Mouse (Mus musculus) hindbrain, embryonic 12.5 days (tissue): Measurements from ENCODE around the gene Prss21. TPM values are rescaled to one million over a fixed set of nuclear protein-coding genes. Genes with fewer than 3 reads are reported as not detected.
A peak's percentile ranks its signal among the peaks of the same experiment; 100 is the strongest.

Source experiments
- ATAC-seq: fragments of 200-750 bp; cut with Nextera tagmentation; 2 replicates; pipeline ENCODE4 v1.8.0; 2017; ENCODE audit warnings: moderate TSS enrichment; ENCODE audit not compliant: low FRiP score
- H3K27ac ChIP-seq: fragments of 300-500 bp; sonication (generic); 2 replicates; pipeline ENCODE4 v1.5.1; 2016; ENCODE audit warnings: mild to moderate bottlenecking
- H3K27me3 ChIP-seq: fragments of 300-500 bp; sonication (generic); 2 replicates; pipeline ENCODE4 v1.6.1; 2016; ENCODE audit warnings: mild to moderate bottlenecking
- H3K36me3 ChIP-seq: fragments of 300-500 bp; sonication (generic); 2 replicates; pipeline ENCODE4 v1.6.1; 2016; ENCODE audit warnings: mild to moderate bottlenecking
- H3K4me1 ChIP-seq: fragments of 300-500 bp; sonication (generic); 2 replicates; pipeline ENCODE4 v1.6.1; 2016
- H3K4me2 ChIP-seq: fragments of 300-500 bp; sonication (generic); replicated peaks from 2 replicates; pipeline ENCODE4 v1.6.1; 2016; ENCODE audit warnings: mild to moderate bottlenecking
- H3K4me3 ChIP-seq: fragments of 300-500 bp; sonication (generic); 2 replicates; pipeline ENCODE4 v1.5.1; 2016; ENCODE audit warnings: mild to moderate bottlenecking
- H3K9ac ChIP-seq: fragments of 300-500 bp; sonication (generic); 2 replicates; pipeline ENCODE4 v1.6.1; 2016; ENCODE audit warnings: mild to moderate bottlenecking, moderate library complexity
- H3K9me3 ChIP-seq: fragments of 300-500 bp; sonication (generic); replicated peaks from 2 replicates; pipeline ENCODE4 v1.6.1; 2016; ENCODE audit warnings: mild to moderate bottlenecking
- WGBS: fragments of 180-500 bp; shearing (Covaris S2); methylation state at CpG from one replicate; pipeline ENCODE4 v1.1.7; 2016; 5-methylcytosine and 5-hydroxymethylcytosine counted together
- polyA plus RNA-seq: library from polyadenylated mRNA; unstranded; fragments of >200 nt; fragmentation: Nextera tagmentation; extraction: Ambion mirVana; gene quantifications from 2 replicates; pipeline ENCODE4 v1.2.1, GENCODE M21; 2016

The Prss21 gene
- polyA plus RNA-seq, 1 experiment from 2014 or later = not detected

DNA sequence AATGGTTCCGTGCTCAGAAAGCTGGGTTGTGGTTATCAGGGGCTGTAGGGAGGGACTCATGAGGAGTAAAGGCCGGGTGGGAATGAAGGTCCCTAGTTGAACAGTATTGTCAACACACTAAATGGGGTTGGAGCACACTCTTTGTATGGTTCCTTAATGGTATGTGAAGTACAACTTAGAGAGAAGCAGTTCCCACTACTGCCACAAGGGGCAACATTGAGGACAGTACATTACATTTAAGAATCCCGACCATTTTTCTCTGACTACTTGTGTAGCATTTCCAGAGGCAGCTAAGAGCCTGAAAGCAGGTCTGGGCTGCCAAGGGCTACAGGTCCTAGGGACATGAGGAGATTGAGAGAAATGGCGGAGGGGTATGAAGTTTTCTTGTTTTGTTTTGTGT, 26.7 kb upstream of the Prss21 start:
- H3K4me2 ChIP-seq = no peak overlapping the region
- no peak for ATAC-seq
- H3K36me3 ChIP-seq = no peaks in the 10 kb centered on the region
- H3K27me3 ChIP-seq = peaks cover 16% of the 10 kb centered on the region
- H3K9me3 ChIP-seq = no peaks in the 10 kb centered on the region
- no peak overlapping the region for H3K27ac ChIP-seq
- no peak overlapping the region for H3K9ac ChIP-seq
- H3K4me3 ChIP-seq = no peak overlapping the region
- H3K4me1 ChIP-seq = peaks cover 5% of the 10 kb centered on the region; the same call in 1 of the 2 replicates
- WGBS = 27% methylated on average over 4 of the region's 4 CpGs

DNA sequence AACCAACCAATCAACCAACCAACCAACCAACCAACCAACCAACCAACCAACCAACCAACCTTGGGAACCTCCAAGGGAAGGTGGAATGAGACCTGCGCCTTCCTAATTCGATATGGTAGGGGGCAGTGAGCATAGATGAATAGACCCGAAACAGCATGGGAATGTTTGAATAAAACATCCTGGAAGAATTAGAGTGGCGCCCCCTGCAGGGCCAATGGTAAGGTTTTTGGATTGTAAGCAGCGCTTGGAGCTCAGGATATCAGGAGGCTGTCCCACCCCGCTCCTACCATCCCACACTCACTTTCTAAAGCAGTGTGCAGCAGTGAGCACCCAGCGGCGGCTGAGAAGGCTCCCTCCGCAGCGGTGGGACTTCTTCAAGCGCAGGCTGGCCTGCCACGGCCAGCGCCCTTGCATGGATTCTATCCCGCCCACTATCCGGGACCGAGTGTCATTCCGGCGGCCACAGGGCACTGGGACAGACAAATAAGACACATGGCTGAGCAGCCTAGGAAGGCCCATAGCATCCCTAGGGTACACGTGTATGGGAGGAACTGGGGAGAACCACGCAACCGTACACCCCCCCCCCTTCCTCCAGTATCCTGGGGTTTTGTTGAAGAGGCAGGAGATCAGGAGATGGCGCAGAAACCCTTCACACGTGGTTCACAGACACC, 24.6 kb upstream of the Prss21 start:
- Histone ChIP-seq H3K36me3 (no peaks in the 10 kb centered on the region), H3K9me3 (no peaks in the 10 kb centered on the region), H3K27me3 (0 out of 2 replicates have a peak, but pooled peaks cover 5% of the 10 kb centered on the region), H3K4me1 (peaks cover 5% of the 10 kb centered on the region; the same call in 1 of the 2 replicates), H3K4me3 (no peak overlapping the region), H3K27ac (no peak overlapping the region), H3K9ac (no peak overlapping the region), H3K4me2 (peak overlapping the region; percentile 38)
- 39% methylated on average over 23 of the region's 23 CpGs for WGBS
- ATAC-seq = peak; percentile 6; the same call in 1 of the 2 replicates

DNA sequence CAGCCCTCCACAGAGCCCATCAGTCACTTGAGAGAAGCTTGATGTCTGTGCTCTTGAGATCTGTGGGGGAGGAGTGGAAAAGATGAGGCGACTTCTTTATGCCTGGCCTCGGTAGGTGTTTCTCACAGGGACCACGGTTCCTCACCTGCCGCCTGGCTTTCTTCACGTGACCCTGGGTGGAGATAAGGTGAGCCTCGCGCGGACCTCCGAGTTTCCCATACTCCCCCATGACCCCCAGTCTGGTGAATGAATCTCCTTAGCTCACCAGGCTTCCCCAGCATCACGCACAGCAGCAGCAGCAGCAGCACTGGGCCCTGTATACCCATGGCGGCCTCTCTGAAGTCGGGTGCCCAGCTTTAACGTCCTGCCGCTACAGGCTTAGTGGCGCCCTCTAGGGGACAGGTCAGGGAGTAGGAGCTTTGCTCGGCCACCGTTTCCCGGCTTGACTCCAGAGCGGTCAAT, 24.0 kb upstream of the Prss21 start, which contains the start of the genes Prss32 and Prss41:
Prss32 (plus strand) TSS at position 44 of the 462 bp plus-strand sequence.
Prss41 (minus strand) TSS at position 361 of the 462 bp plus-strand sequence.
- H3K27me3 ChIP-seq = 0 out of 2 replicates have a peak, but pooled peaks cover 5% of the 10 kb centered on the region
- H3K9ac ChIP-seq = no peak within 1 kb of the TSS
- H3K4me1 ChIP-seq = peaks cover 5% of the 10 kb centered on the region; the same call in 1 of the 2 replicates
- H3K9me3 ChIP-seq = no peaks in the 10 kb centered on the region
- no peaks in the 10 kb centered on the region for H3K36me3 ChIP-seq
- peak within 1 kb of the TSS; percentile 38 for H3K4me2 ChIP-seq
- ATAC-seq = peak; percentile 43
- whole genome bisulfite sequencing = 18% methylated on average over 19 of the region's 19 CpGs
- H3K4me3 ChIP-seq = no peak within 1 kb of the TSS; the same call in 1 of the 2 replicates
- no peak within 1 kb of the TSS for H3K27ac ChIP-seq

DNA sequence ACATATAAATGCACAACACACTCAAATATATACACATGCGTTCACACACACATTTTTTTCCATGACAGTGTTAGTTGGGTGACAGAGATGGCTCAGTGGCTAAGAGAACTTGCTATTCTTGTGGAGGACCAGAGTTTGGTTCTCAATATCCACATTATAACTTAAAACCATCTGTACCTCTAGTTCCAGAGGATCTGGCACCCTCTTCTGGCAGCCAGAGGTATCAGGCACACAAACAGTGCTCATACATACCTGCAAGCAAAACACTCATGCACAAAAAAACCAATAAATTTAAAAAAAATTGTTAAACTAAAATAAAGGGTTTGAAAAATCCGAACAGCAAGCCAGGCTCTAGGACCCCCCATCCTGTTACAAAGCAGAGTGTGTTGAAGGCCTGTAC, 17.8 kb upstream of the Prss21 start:
- 62% methylated on average over 2 of the region's 2 CpGs for WGBS
- no peak overlapping the region for H3K27ac ChIP-seq
- no peak overlapping the region for H3K4me2 ChIP-seq
- no peaks in the 10 kb centered on the region for H3K4me1 ChIP-seq
- no peaks in the 10 kb centered on the region for H3K27me3 ChIP-seq
- no peak overlapping the region for H3K4me3 ChIP-seq
- no peaks in the 10 kb centered on the region for H3K36me3 ChIP-seq
- no peak overlapping the region for H3K9ac ChIP-seq
- no peaks in the 10 kb centered on the region for H3K9me3 ChIP-seq
- no peak for ATAC-seq

DNA sequence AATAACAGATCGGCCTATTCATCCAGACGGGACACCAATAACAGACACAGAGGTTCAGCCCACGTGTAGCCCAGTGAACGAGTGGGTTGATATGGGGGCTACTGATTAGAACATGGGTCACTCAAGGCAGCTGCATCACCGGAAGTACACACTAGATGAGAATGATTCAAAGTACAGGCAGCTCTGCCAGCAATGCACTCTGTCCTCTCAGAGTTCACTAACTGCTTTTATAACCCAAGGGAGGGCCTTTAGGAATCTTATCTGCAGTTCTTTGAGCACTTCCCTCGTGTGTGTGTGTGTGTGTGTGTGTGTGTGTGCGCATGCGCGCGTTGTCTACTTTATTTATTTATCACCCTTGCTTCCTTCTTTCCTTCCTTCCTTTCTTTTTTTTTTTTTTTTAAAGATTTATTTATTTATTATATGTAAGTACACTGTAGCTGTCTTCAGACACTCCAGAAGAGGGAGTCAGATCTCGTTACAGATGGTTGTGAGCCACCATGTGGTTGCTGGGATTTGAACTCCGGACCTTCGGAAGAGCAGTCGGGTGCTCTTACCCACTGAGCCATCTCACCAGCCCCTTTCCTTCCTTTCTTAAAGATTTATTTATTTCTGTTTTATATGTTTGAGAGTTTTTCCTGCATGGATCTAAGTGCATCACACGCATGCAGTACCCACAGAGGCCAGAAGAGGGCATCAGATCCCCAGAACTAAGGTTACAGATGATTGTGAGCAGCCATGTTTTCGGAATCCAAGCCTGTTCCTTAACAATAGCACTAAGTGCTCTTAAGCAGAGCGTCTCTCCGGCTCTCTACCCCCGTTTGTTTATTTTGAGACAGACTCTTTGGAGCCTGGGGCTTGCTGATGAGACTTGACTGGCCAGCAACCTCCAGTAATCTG, 16.8 kb upstream of the Prss21 start:
- ATAC-seq = peak; percentile 43; the same call in 1 of the 2 replicates
- 62% methylated on average over 19 of the region's 19 CpGs for WGBS
- H3K9me3 ChIP-seq = no peaks in the 10 kb centered on the region
- no peaks in the 10 kb centered on the region for H3K4me1 ChIP-seq
- no peaks in the 10 kb centered on the region for H3K36me3 ChIP-seq
- H3K27me3 ChIP-seq = no peaks in the 10 kb centered on the region
- no peak overlapping the region for H3K4me3 ChIP-seq
- H3K9ac ChIP-seq = no peak overlapping the region
- no peak overlapping the region for H3K27ac ChIP-seq
- no peak overlapping the region for H3K4me2 ChIP-seq

DNA sequence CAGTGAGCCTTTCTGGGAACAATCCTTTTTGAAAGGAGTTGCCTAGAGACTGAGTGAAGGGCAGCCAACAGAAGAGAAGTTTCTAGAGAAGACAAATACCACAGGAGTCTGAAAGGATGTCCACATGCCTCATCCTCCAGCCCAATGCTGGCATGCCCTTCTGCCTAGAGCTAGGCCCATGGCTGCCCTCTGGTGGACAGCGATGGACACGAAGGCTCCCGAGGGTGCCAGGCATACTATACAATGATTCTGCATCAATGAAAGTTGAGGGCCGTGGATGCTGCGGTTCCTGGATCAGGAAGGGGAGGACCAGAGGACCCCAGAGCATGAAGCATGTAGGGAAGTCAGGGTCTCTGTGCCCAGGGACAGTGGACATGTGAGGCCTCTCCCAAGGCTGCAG, 14.6 kb upstream of the Prss21 start:
- ATAC-seq = no peak
- Histone ChIP-seq H3K27me3 (no peaks in the 10 kb centered on the region), H3K27ac (no peak overlapping the region), H3K9me3 (no peaks in the 10 kb centered on the region), H3K4me1 (no peaks in the 10 kb centered on the region), H3K4me3 (no peak overlapping the region), H3K36me3 (no peaks in the 10 kb centered on the region), H3K9ac (no peak overlapping the region), H3K4me2 (no peak overlapping the region)
- 36% methylated on average over 5 of the region's 5 CpGs for WGBS

DNA sequence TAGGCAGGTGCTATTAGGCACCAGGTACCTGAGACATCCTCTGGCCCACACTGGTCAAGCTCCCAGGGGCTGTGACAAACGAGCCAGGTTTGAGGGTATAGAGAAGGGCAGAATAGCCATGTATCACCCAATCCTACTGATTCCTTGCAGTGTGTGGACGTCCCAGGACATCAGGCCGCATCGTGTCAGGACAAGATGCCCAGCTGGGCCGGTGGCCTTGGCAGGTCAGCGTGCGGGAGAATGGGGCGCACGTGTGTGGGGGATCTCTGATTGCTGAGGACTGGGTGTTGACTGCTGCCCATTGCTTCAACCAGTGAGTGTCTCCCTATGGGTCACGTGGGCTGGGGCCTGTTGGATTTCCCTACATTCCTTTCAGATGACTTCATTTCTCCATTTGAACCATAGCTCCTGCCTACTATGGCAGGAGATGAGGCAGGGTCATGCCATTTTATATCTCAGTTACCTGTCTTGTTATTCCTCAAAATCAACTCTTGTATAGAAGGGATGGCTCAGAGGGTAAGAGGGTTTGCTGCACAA, 13.6 kb upstream of the Prss21 start:
- Histone ChIP-seq H3K9ac (no peak overlapping the region), H3K27ac (no peak overlapping the region), H3K4me1 (no peaks in the 10 kb centered on the region), H3K36me3 (no peaks in the 10 kb centered on the region), H3K27me3 (no peaks in the 10 kb centered on the region), H3K9me3 (no peaks in the 10 kb centered on the region), H3K4me3 (no peak overlapping the region), H3K4me2 (no peak overlapping the region)
- ATAC-seq = no peak
- WGBS = 90% methylated on average over 10 of the region's 10 CpGs

DNA sequence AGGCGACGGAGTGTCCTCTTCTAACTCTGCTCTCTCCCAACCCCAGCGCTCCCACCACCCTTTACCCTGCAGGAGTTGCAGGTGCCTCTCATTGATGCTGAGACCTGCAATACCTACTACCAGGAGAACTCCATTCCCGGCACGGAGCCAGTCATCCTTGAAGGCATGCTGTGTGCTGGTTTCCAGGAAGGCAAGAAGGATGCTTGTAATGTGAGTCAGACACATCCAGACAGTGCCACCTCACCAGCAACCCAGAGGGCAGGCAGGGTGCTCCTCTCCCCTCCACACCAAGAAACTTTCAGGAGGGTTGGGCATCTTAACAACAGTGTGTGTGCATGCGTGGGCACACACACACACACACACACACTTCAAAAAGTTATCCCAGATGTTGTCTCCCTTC, 10.7 kb upstream of the Prss21 start:
- no peaks in the 10 kb centered on the region for H3K36me3 ChIP-seq
- WGBS = 84% methylated on average over 6 of the region's 6 CpGs
- H3K9me3 ChIP-seq = no peaks in the 10 kb centered on the region
- H3K9ac ChIP-seq = no peak overlapping the region
- no peak for ATAC-seq
- no peaks in the 10 kb centered on the region for H3K27me3 ChIP-seq
- H3K4me2 ChIP-seq = no peak overlapping the region
- no peaks in the 10 kb centered on the region for H3K4me1 ChIP-seq
- H3K27ac ChIP-seq = no peak overlapping the region
- no peak overlapping the region for H3K4me3 ChIP-seq

DNA sequence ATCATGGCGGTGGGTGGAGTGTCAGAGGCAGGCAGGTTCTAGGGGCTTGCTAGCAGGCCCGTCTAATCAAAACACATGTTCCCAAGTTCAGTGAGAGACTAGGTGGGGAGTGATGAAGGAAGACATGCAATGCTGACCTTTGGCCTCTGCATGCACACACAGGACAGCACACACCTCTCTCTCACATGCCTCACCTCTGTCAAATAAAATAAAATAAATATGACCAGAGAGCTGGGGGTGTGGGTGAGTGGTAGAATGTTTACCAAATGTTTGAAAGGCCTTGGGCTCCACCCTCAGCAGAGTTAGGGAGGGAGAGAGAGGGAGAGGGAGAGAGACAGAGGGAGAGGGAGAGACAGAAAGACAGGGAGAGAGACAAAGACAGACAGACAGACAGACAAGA, 9.9 kb upstream of the Prss21 start:
- no peaks in the 10 kb centered on the region for H3K9me3 ChIP-seq
- no peaks in the 10 kb centered on the region for H3K4me1 ChIP-seq
- no peak overlapping the region for H3K4me2 ChIP-seq
- no peak overlapping the region for H3K9ac ChIP-seq
- H3K36me3 ChIP-seq = no peaks in the 10 kb centered on the region
- H3K4me3 ChIP-seq = no peak overlapping the region
- no peak for ATAC-seq
- H3K27me3 ChIP-seq = no peaks in the 10 kb centered on the region
- 80% methylated on average over 2 of the region's 2 CpGs for WGBS
- H3K27ac ChIP-seq = no peak overlapping the region

DNA sequence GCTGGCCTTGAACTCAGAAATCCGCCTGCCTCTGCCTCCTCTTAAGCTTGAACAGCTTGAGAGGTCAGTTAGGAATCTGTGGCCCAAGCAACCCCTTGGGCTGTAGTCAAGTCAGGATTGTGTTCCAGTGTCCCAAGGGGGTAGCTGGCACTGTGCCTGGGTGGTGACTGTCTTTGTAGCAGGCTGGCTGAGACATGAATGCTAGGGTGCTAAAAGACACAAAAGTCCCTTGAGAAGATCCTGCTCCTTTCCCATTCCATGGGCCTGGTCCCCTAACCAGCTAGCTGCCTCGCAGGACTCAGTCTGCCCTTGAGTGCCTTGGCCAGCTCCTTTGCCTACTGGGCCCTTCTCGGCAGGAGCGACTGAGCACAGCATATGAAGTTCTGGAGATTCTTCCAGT, 4.9 kb upstream of the Prss21 start:
- Histone ChIP-seq H3K27ac (no peak overlapping the region), H3K9ac (no peak overlapping the region), H3K9me3 (no peaks in the 10 kb centered on the region), H3K4me1 (no peaks in the 10 kb centered on the region), H3K36me3 (no peaks in the 10 kb centered on the region), H3K27me3 (no peaks in the 10 kb centered on the region), H3K4me3 (no peak overlapping the region), H3K4me2 (no peak overlapping the region)
- WGBS = 88% methylated on average over 4 of the region's 4 CpGs
- ATAC-seq = no peak

DNA sequence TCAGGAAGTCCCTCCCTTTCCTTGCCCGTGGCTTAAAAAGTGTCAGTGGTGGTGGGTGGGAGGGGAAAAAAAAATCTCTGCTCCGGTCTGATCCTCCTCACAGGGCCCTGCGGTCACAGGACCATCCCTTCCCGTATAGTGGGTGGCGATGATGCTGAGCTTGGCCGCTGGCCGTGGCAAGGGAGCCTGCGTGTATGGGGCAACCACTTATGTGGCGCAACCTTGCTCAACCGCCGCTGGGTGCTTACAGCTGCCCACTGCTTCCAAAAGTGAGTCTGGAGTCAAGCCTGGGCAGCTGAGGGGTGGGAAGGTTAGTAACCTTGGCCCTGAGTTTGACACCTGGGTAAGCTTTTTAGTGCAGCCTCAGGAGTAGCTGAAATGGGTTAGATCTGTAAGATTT, 657 bp downstream of the Prss21 start:
- Histone ChIP-seq H3K27ac (no peak overlapping the region), H3K4me1 (no peaks in the 10 kb centered on the region), H3K36me3 (no peaks in the 10 kb centered on the region), H3K4me2 (no peak overlapping the region), H3K4me3 (no peak overlapping the region), H3K9me3 (no peaks in the 10 kb centered on the region), H3K27me3 (no peaks in the 10 kb centered on the region), H3K9ac (no peak overlapping the region)
- ATAC-seq = no peak
- WGBS = 92% methylated on average over 11 of the region's 11 CpGs
